Mouse (Mus musculus): ENCODE data around the gene Gtf3c5.

DNA sequence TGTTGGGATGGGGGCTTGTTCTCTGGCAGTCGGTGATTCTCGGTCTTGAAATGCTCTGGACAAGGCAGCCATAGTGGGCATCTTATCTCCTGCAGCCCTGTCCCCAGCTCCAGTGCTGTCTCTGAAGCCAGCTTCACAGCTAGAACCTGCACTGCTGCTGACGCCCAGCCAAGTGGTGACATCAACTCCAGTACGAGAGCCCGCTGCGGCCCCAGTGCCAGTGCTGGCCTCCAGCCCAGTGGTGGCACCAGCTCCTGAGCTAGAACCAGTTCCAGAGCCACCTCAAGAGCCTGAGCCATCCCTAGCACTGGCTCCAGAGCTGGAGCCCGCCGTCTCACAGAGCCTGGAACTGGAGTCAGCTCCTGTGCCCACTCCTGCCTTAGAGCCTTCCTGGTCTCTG is 39.7 kb downstream of the Gtf3c5 start:
- no peak for TF ChIP-seq EP300 (IDR thresholded peaks at IDR 0.05; ENCODE audit: insufficient read depth, low read depth, low read length)
- no peak for TF ChIP-seq CTCF (IDR thresholded peaks at IDR 0.05; ENCODE audit: low read depth, low read length)
- TF ChIP-seq POLR2A (IDR thresholded peaks at IDR 0.05; ENCODE audit: insufficient read depth, low read length) = no peak

Data from ES-Bruce4 (cell line).